Mouse (Mus musculus) hindbrain, postnatal 0 days (tissue): Measurements from ENCODE around the gene Anks1b. TPM values are rescaled to one million over a fixed set of nuclear protein-coding genes. Genes with fewer than 3 reads are reported as not detected.
A peak's percentile ranks its signal among the peaks of the same experiment; 100 is the strongest.

ENCODE experiments used
- ATAC-seq: fragments of 200-750 bp; cut with Nextera tagmentation; 2 replicates; pipeline ENCODE4 v1.8.0; 2017; ENCODE audit warnings: mild to moderate bottlenecking, moderate TSS enrichment, moderate library complexity
- DNase-seq: peaks from one replicate; pipeline ENCODE4 v3.0.0-alpha.2; 2015; ENCODE audit warnings: low spot score
- H3K27ac ChIP-seq: fragments of 300-500 bp; sonication (generic); 2 replicates; pipeline ENCODE4 v1.5.1; 2014; ENCODE audit warnings: mild to moderate bottlenecking
- H3K27me3 ChIP-seq: fragments of 300-500 bp; sonication (generic); 2 replicates; pipeline ENCODE4 v1.6.1; 2014; ENCODE audit warnings: low read length, mixed read lengths; ENCODE audit not compliant: insufficient read depth
- H3K36me3 ChIP-seq: fragments of 300-500 bp; sonication (generic); 2 replicates; pipeline ENCODE4 v1.6.1; 2014; ENCODE audit warnings: low read length, mixed read lengths; ENCODE audit not compliant: insufficient read depth
- H3K4me1 ChIP-seq: fragments of 300-500 bp; sonication (generic); 2 replicates; pipeline ENCODE4 v1.6.1; 2014; ENCODE audit warnings: antibody characterized with exemption, low read length, mixed read lengths; ENCODE audit not compliant: insufficient read depth
- H3K4me2 ChIP-seq: fragments of 300-500 bp; sonication (generic); 2 replicates; pipeline ENCODE4 v1.6.1; 2014; ENCODE audit warnings: low read depth, mild to moderate bottlenecking, low read length, moderate library complexity, mixed read lengths
- H3K4me3 ChIP-seq: fragments of 300-500 bp; sonication (generic); 2 replicates; pipeline ENCODE4 v1.5.1; 2014; ENCODE audit warnings: low read length
- H3K9ac ChIP-seq: fragments of 300-500 bp; sonication (generic); replicated peaks from 2 replicates; pipeline ENCODE4 v1.6.1; 2014; ENCODE audit warnings: mild to moderate bottlenecking, low read length, moderate library complexity, mixed read lengths
- H3K9me3 ChIP-seq: fragments of 300-500 bp; sonication (generic); 2 replicates; pipeline ENCODE4 v1.6.1; 2016; ENCODE audit warnings: low read length, mixed read lengths
- CTCF ChIP-seq: IDR thresholded peaks from 2 replicates; pipeline ENCODE4 v1.5.1; 2016; ENCODE audit warnings: antibody characterized with exemption, control low read depth, low read depth
- WGBS: fragments of 180-500 bp; shearing (Covaris S2); extraction: QIAGEN DNeasy Blood & Tissue Kit; methylation state at CpG from one replicate; pipeline ENCODE4 v1.1.7; 2014; 5-methylcytosine and 5-hydroxymethylcytosine counted together
- polyA plus RNA-seq: library from polyadenylated mRNA; unstranded; fragments of >200 nt; fragmentation: Nextera tagmentation; extraction: Ambion mirVana; gene quantifications from 2 replicates; pipeline ENCODE4 v1.2.1, GENCODE M21; 2015
- total RNA-seq: library from RNA; depleted of rRNA; stranded (reverse); fragments of >200 nt; gene quantifications from 2 replicates; pipeline ENCODE4 v1.2.3, GENCODE M21; 2014

The Anks1b gene
- total and polyA plus RNA-seq, 2 experiments from 2014 or later, result 104 to 156 TPM

GRCm38 (mm10) chr10:90356258-90356657 is 482.9 kb downstream of the Anks1b start:
- Histone ChIP-seq H3K27me3 (no peaks in the 10 kb centered on the region), H3K4me2 (no peak overlapping the region), H3K4me1 (no peaks in the 10 kb centered on the region), H3K36me3 (no peaks in the 10 kb centered on the region), H3K4me3 (no peak overlapping the region), H3K27ac (no peak overlapping the region), H3K9ac (no peak overlapping the region), H3K9me3 (no peaks in the 10 kb centered on the region)
- DNase-seq (no peak), ATAC-seq (no peak)
- 33% methylated on average over 1 of the region's 1 CpGs for WGBS
- no peak for TF ChIP-seq CTCF

GRCm38 (mm10) chr10:90357169-90357907 is 484.0 kb downstream of the Anks1b start:
- Histone ChIP-seq H3K9ac (no peak overlapping the region), H3K36me3 (no peaks in the 10 kb centered on the region), H3K4me3 (no peak overlapping the region), H3K27me3 (no peaks in the 10 kb centered on the region), H3K9me3 (no peaks in the 10 kb centered on the region), H3K4me2 (no peak overlapping the region), H3K4me1 (no peaks in the 10 kb centered on the region), H3K27ac (no peak overlapping the region)
- DNase-seq (no peak), ATAC-seq (no peak)
- WGBS, result 62% methylated on average over 1 of the region's 1 CpGs
- TF ChIP-seq CTCF, result no peak

- WGBS, result 94% methylated on average over 7 of the region's 7 CpGs
- no peak for TF ChIP-seq CTCF
- Histone ChIP-seq H3K4me2 (no peak overlapping the region), H3K27me3 (no peaks in the 10 kb centered on the region), H3K27ac (no peak overlapping the region), H3K9me3 (no peaks in the 10 kb centered on the region), H3K4me1 (no peaks in the 10 kb centered on the region), H3K4me3 (no peak overlapping the region), H3K9ac (no peak overlapping the region), H3K36me3 (no peaks in the 10 kb centered on the region)
- ATAC-seq (no peak), DNase-seq (no peak)
Measured at GRCm38 (mm10) chr10:90369015-90369414, 495.7 kb downstream of the Anks1b start.

- H3K4me3 ChIP-seq, result no peak overlapping the region
- DNase-seq (peak; percentile 82), ATAC-seq (peak; percentile 70)
- H3K36me3 ChIP-seq, result no peaks in the 10 kb centered on the region
- no peaks in the 10 kb centered on the region for H3K27me3 ChIP-seq
- WGBS, result 46% methylated on average over 3 of the region's 3 CpGs
- H3K27ac ChIP-seq, result no peak overlapping the region
- TF ChIP-seq CTCF, result peak; percentile 56
- no peak overlapping the region for H3K4me2 ChIP-seq
- no peaks in the 10 kb centered on the region for H3K9me3 ChIP-seq
- H3K9ac ChIP-seq, result no peak overlapping the region
- no peaks in the 10 kb centered on the region for H3K4me1 ChIP-seq
Measured at GRCm38 (mm10) chr10:90370751-90371150, 497.4 kb downstream of the Anks1b start.

GRCm38 (mm10) chr10:90373469-90373868 is 500.2 kb downstream of the Anks1b start:
- Histone ChIP-seq H3K36me3 (no peaks in the 10 kb centered on the region), H3K9me3 (no peaks in the 10 kb centered on the region), H3K4me2 (no peak overlapping the region), H3K4me1 (no peaks in the 10 kb centered on the region), H3K27me3 (no peaks in the 10 kb centered on the region), H3K4me3 (no peak overlapping the region), H3K27ac (no peak overlapping the region), H3K9ac (no peak overlapping the region)
- ATAC-seq, result no peak
- peak; percentile 71 for TF ChIP-seq CTCF
- 36% methylated on average over 4 of the region's 4 CpGs for WGBS
- peak; percentile 63 for DNase-seq

DNA sequence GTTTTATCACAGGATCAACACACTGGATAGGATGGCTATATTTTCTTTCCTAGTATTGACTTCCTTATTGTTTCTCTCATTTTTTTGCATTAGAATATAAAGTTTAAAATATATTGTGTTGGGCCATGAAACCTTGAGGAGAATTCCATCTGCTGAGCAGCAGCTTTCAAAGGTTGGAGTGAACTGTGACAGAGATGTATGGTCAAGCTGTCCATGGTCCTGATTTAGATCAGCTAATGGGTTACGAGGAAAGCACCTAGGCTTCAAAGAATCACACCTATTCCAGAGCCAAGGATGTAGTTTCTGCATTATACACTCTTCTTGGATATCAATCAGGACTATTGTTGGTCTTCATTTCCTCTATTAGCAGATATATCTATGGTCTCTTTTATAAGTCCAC is 503.3 kb downstream of the Anks1b start:
- TF ChIP-seq CTCF, result no peak
- Histone ChIP-seq H3K4me1 (no peaks in the 10 kb centered on the region), H3K9me3 (no peaks in the 10 kb centered on the region), H3K36me3 (no peaks in the 10 kb centered on the region), H3K9ac (no peak overlapping the region), H3K4me3 (no peak overlapping the region), H3K4me2 (no peak overlapping the region), H3K27me3 (no peaks in the 10 kb centered on the region), H3K27ac (no peak overlapping the region)
- DNase-seq (no peak), ATAC-seq (no peak)
- 86% methylated on average over 1 of the region's 1 CpGs for WGBS

DNA sequence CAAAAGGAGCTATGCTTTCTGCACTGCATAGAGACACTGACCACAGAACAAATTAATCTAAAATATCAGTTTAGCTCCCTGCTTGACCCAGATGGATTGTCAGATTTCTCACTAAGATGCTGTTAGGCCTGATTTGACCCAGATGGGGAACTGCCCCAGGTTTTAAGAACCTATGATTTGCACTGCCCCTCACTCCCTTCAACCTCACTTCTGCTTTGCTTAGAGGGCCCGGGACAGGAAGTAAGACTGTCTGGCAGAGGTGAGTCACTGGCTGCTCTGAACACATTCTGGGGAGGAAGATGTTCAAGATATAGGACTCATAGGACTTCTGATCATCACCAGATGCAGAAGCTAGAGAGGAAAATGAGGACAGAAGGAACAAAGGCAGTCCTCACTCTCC is 506.8 kb downstream of the Anks1b start:
- Histone ChIP-seq H3K36me3 (no peaks in the 10 kb centered on the region), H3K27ac (no peak overlapping the region), H3K9me3 (no peaks in the 10 kb centered on the region), H3K9ac (no peak overlapping the region), H3K4me1 (no peaks in the 10 kb centered on the region), H3K4me3 (no peak overlapping the region), H3K27me3 (no peaks in the 10 kb centered on the region), H3K4me2 (no peak overlapping the region)
- 81% methylated on average over 1 of the region's 1 CpGs for WGBS
- no peak for TF ChIP-seq CTCF
- DNase-seq (no peak), ATAC-seq (no peak)
